Mouse (Mus musculus): Measurements from ENCODE around the gene Galnt3. TPM values are rescaled to one million over a fixed set of nuclear protein-coding genes. Genes with fewer than 3 reads are reported as not detected.

Galnt3 gene
- total RNA-seq, 4 experiments from 2014 or later, result 2.1 to 3.2 (median 2.5) TPM

Other genes starting within 250 kb of the Galnt3 start
- gene Ttc21b, start 131.6 kb upstream of the Galnt3 start, total RNA-seq (2022), result 10 to 100 TPM in 1 of 4 experiments, 1 to 10 TPM in 3; 8.1 to 10.5 (median 9.3) TPM